Mouse (Mus musculus) cerebellum, adult 2 months (tissue): ENCODE measurements at regions not wholly inside any gene's neighbourhood (a gene's known extent, or its start where the extent isn't known, plus 50 kb on each side); places are given as distances from the start of the nearest gene placed in this dataset.

ENCODE experiments used
- DNase-seq, 2 experiments: peaks; one replicate each; pipeline ENCODE4 v3.0.0; 2021
- H3K27ac ChIP-seq: fragments of 200-500 bp; 2 replicates; pipeline ENCODE4 v1.5.1; 2012; ENCODE audit warnings: low read length, control low read depth, inconsistent platforms; ENCODE audit not compliant: insufficient read depth
- H3K27me3 ChIP-seq: fragments of 200-500 bp; 2 replicates; pipeline ENCODE4 v1.6.1; 2012; ENCODE audit warnings: inconsistent platforms, mild to moderate bottlenecking, low read length, moderate library complexity; ENCODE audit not compliant: control insufficient read depth, insufficient read depth
- H3K4me1 ChIP-seq: fragments of 200-500 bp; 2 replicates; pipeline ENCODE4 v1.6.1; 2011; ENCODE audit warnings: low read length; ENCODE audit not compliant: control insufficient read depth, insufficient read depth
- H3K4me3 ChIP-seq: fragments of 200-500 bp; replicated peaks from 2 replicates; pipeline ENCODE3; 2011; ENCODE audit warnings: mild to moderate bottlenecking, low read depth, low read length, control low read depth; ENCODE audit not compliant: insufficient read depth
- CTCF ChIP-seq: fragments of 200-500 bp; IDR thresholded peaks from 2 replicates; pipeline ENCODE4 v1.5.1; 2011; ENCODE audit warnings: low read depth, mild to moderate bottlenecking, control low read depth, low read length, moderate library complexity, borderline replicate concordance; ENCODE audit not compliant: insufficient read depth
- POLR2A ChIP-seq: fragments of 200-500 bp; IDR thresholded peaks from 2 replicates; pipeline ENCODE4 v1.6.1; 2011; ENCODE audit warnings: low read length, control low read depth, borderline replicate concordance; ENCODE audit not compliant: insufficient read depth
- WGBS: fragments of 180-500 bp; shearing (Covaris S2); methylation state at CpG from one replicate; pipeline ENCODE4 v1.1.7; 2018; 5-methylcytosine and 5-hydroxymethylcytosine counted together

- Histone ChIP-seq H3K4me3 (no peak overlapping the region), H3K4me1 (peaks cover 13% of the 10 kb centered on the region; the same call in 1 of the 2 replicates), H3K27me3 (no peaks in the 10 kb centered on the region), H3K27ac (no peak overlapping the region)
- DNase-seq: peak; percentile 19 to 20
- TF ChIP-seq CTCF (no peak), POLR2A (no peak)
- WGBS: 37% methylated on average over 5 of the region's 5 CpGs
These were observed 279.5 kb upstream of the Kcnab2 start for GRCm38 (mm10) chr4:152757191-152757590.

- no peak overlapping the region for H3K4me3 ChIP-seq
- peak; percentile 83 for DNase-seq
- TF ChIP-seq CTCF (no peak), POLR2A (no peak)
- peaks cover 13% of the 10 kb centered on the region; the same call in 1 of the 2 replicates for H3K4me1 ChIP-seq
- no peak overlapping the region for H3K27ac ChIP-seq
- no peaks in the 10 kb centered on the region for H3K27me3 ChIP-seq
- 3% methylated on average over 10 of the region's 10 CpGs for WGBS
These were observed 278.9 kb upstream of the Kcnab2 start for GRCm38 (mm10) chr4:152756535-152756934.

GRCm38 (mm10) chr4:152755756-152756155 lies 278.1 kb upstream of the Kcnab2 start:
- TF ChIP-seq POLR2A (no peak), CTCF (no peak)
- H3K4me1 ChIP-seq: peaks cover 13% of the 10 kb centered on the region; the same call in 1 of the 2 replicates
- no peak overlapping the region for H3K4me3 ChIP-seq
- no peak overlapping the region for H3K27ac ChIP-seq
- WGBS: 85% methylated on average over 8 of the region's 8 CpGs
- DNase-seq: no peak
- H3K27me3 ChIP-seq: no peaks in the 10 kb centered on the region

GRCm38 (mm10) chr4:152744366-152744765 lies 266.7 kb upstream of the Kcnab2 start:
- H3K4me3 ChIP-seq: no peak overlapping the region
- H3K4me1 ChIP-seq: no peaks in the 10 kb centered on the region
- TF ChIP-seq POLR2A: no peak
- TF ChIP-seq CTCF: no peak
- H3K27ac ChIP-seq: no peak overlapping the region
- DNase-seq: no peak
- no peaks in the 10 kb centered on the region for H3K27me3 ChIP-seq
- 31% methylated on average over 11 of the region's 11 CpGs for WGBS

- TF ChIP-seq CTCF (no peak), POLR2A (no peak)
- DNase-seq: no peak
- Histone ChIP-seq H3K27ac (no peak overlapping the region), H3K27me3 (no peaks in the 10 kb centered on the region), H3K4me1 (no peaks in the 10 kb centered on the region; the same call in 1 of the 2 replicates), H3K4me3 (no peak overlapping the region)
- WGBS: 88% methylated on average over 2 of the region's 2 CpGs
These were observed 255.3 kb upstream of the Kcnab2 start for GRCm38 (mm10) chr4:152733017-152733416.

- 56% methylated on average over 10 of the region's 10 CpGs for WGBS
- Histone ChIP-seq H3K27ac (no peak overlapping the region), H3K4me1 (no peaks in the 10 kb centered on the region; the same call in 1 of the 2 replicates), H3K4me3 (no peak overlapping the region), H3K27me3 (no peaks in the 10 kb centered on the region)
- peak; percentile 24 to 28 for DNase-seq
- TF ChIP-seq POLR2A (no peak), CTCF (peak; percentile 66)
These were observed 254.3 kb upstream of the Kcnab2 start for GRCm38 (mm10) chr4:152731988-152732387.

GRCm38 (mm10) chr4:152731082-152731720 lies 253.5 kb upstream of the Kcnab2 start:
- Histone ChIP-seq H3K4me3 (no peak overlapping the region), H3K4me1 (no peaks in the 10 kb centered on the region), H3K27me3 (no peaks in the 10 kb centered on the region), H3K27ac (no peak overlapping the region)
- no peak for TF ChIP-seq POLR2A
- TF ChIP-seq CTCF: no peak
- WGBS: 67% methylated on average over 10 of the region's 10 CpGs
- DNase-seq: no peak

GRCm38 (mm10) chr4:152729421-152729820 lies 251.8 kb upstream of the Kcnab2 start:
- H3K4me3 ChIP-seq: no peak overlapping the region
- H3K27ac ChIP-seq: no peak overlapping the region
- no peaks in the 10 kb centered on the region for H3K4me1 ChIP-seq
- TF ChIP-seq CTCF (no peak), POLR2A (no peak)
- no peak for DNase-seq
- H3K27me3 ChIP-seq: no peaks in the 10 kb centered on the region
- WGBS: 87% methylated on average over 6 of the region's 6 CpGs

- no peak overlapping the region for H3K27ac ChIP-seq
- no peaks in the 10 kb centered on the region for H3K4me1 ChIP-seq
These were observed 248.2 kb upstream of the Kcnab2 start for GRCm38 (mm10) chr4:152725881-152726280.

More at GRCm38 (mm10) chr4:152725881-152726280, 248.2 kb upstream of the Kcnab2 start:
- TF ChIP-seq POLR2A (no peak), CTCF (no peak)
- H3K4me3 ChIP-seq: no peak overlapping the region
- WGBS: 25% methylated on average over 5 of the region's 5 CpGs
- DNase-seq: peak in 1 of 2 experiments; percentile 25
- H3K27me3 ChIP-seq: no peaks in the 10 kb centered on the region
